Mouse (Mus musculus) heart, embryonic 13.5 days (tissue): ENCODE results near the gene Nfs1. TPM values are rescaled to one million over a fixed set of nuclear protein-coding genes. Genes with fewer than 3 reads are reported as not detected.
"Not testable (repeated sequence)": the region's sequence is repeated elsewhere in the genome, so short reads cannot be mapped to it uniquely, and the experiment has no call there.

ENCODE experiments used
- ATAC-seq: fragments of 200-750 bp; cut with Nextera tagmentation; 2 replicates; pipeline ENCODE4 v1.8.0; 2017; ENCODE audit warnings: moderate TSS enrichment; ENCODE audit not compliant: insufficient number of reproducible peaks, low FRiP score, low TSS enrichment; ENCODE audit errors: extremely low read depth
- H3K27ac ChIP-seq: fragments of 300-500 bp; sonication (generic); replicated peaks from 2 replicates; pipeline ENCODE4 v1.5.1; 2015; ENCODE audit warnings: moderate library complexity, mild to moderate bottlenecking, inconsistent platforms
- H3K27me3 ChIP-seq: fragments of 300-500 bp; sonication (generic); replicated peaks from 2 replicates; pipeline ENCODE4 v1.6.1; 2015; ENCODE audit warnings: mild to moderate bottlenecking, inconsistent platforms
- H3K36me3 ChIP-seq: fragments of 300-500 bp; sonication (generic); 2 replicates; pipeline ENCODE4 v1.6.1; 2015; ENCODE audit warnings: mild to moderate bottlenecking, inconsistent platforms
- H3K4me1 ChIP-seq: fragments of 300-500 bp; sonication (generic); 2 replicates; pipeline ENCODE4 v1.6.1; 2015; ENCODE audit warnings: inconsistent platforms
- H3K4me2 ChIP-seq: fragments of 300-500 bp; sonication (generic); 2 replicates; pipeline ENCODE4 v1.6.1; 2015; ENCODE audit warnings: inconsistent platforms, mild to moderate bottlenecking, moderate library complexity
- H3K4me3 ChIP-seq: fragments of 300-500 bp; sonication (generic); 2 replicates; pipeline ENCODE4 v1.5.1; 2015; ENCODE audit warnings: moderate library complexity, mild to moderate bottlenecking, inconsistent platforms
- H3K9ac ChIP-seq: fragments of 300-500 bp; sonication (generic); 2 replicates; pipeline ENCODE4 v1.6.1; 2015; ENCODE audit warnings: inconsistent platforms, mild to moderate bottlenecking, moderate library complexity
- H3K9me3 ChIP-seq: fragments of 300-500 bp; sonication (generic); 2 replicates; pipeline ENCODE4 v1.6.1; 2016; ENCODE audit warnings: inconsistent platforms
- WGBS: fragments of 180-500 bp; shearing (Covaris S2); methylation state at CpG from one replicate; pipeline ENCODE4 v1.1.7; 2015; ENCODE audit warnings: mixed read lengths; 5-methylcytosine and 5-hydroxymethylcytosine counted together
- polyA plus RNA-seq: library from polyadenylated mRNA; unstranded; fragments of >200 nt; fragmentation: Nextera tagmentation; extraction: Ambion mirVana; gene quantifications from 2 replicates; pipeline ENCODE4 v1.2.1, GENCODE M21; 2015

Gene Nfs1
- polyA plus RNA-seq, 1 experiment from 2014 or later = 58.1 TPM

GRCm38 (mm10) chr2:156135695-156136094 is 8.3 kb downstream of the Nfs1 start:
- Histone ChIP-seq H3K27me3 (no peaks in the 10 kb centered on the region), H3K4me2 (no peak overlapping the region), H3K36me3 (peaks cover 57% of the 10 kb centered on the region), H3K9me3 (no peaks in the 10 kb centered on the region), H3K27ac (no peak overlapping the region), H3K4me3 (no peak overlapping the region), H3K4me1 (0 out of 2 replicates have a peak, but pooled peaks cover 4% of the 10 kb centered on the region), H3K9ac (no peak overlapping the region)
- no peak for ATAC-seq
- 84% methylated on average over 6 of the region's 6 CpGs for WGBS

- Histone ChIP-seq H3K36me3 (peaks cover 51% of the 10 kb centered on the region), H3K27ac (no peak overlapping the region), H3K4me1 (0 out of 2 replicates have a peak, but pooled peaks cover 4% of the 10 kb centered on the region), H3K9me3 (no peaks in the 10 kb centered on the region), H3K4me2 (no peak overlapping the region), H3K9ac (no peak overlapping the region), H3K27me3 (no peaks in the 10 kb centered on the region), H3K4me3 (no peak overlapping the region)
- 78% methylated on average over 5 of the region's 5 CpGs for WGBS
- no peak for ATAC-seq
These were observed 9.8 kb downstream of the Nfs1 start for GRCm38 (mm10) chr2:156134161-156134560.

GRCm38 (mm10) chr2:156126992-156127391 is 17.0 kb downstream of the Nfs1 start, which contains the start of gene Gm28036:
Gene Gm28036, minus strand, starts transcription at chr2:156127092.
- no peak within 1 kb of the TSS for H3K9ac ChIP-seq
- no peak within 1 kb of the TSS for H3K27ac ChIP-seq
- no peak within 1 kb of the TSS for H3K4me2 ChIP-seq
- 0 out of 2 replicates have a peak, but pooled peaks cover 4% of the 10 kb centered on the region for H3K4me1 ChIP-seq
- whole genome bisulfite sequencing = 89% methylated on average over 5 of the region's 5 CpGs
- no peak for ATAC-seq
- H3K4me3 ChIP-seq = no peak within 1 kb of the TSS
- H3K36me3 ChIP-seq = peaks cover 74% of the 10 kb centered on the region
- H3K27me3 ChIP-seq = no peaks in the 10 kb centered on the region
- H3K9me3 ChIP-seq = no peaks in the 10 kb centered on the region

- H3K27me3 ChIP-seq = no peaks in the 10 kb centered on the region
- H3K4me1 ChIP-seq = no peaks in the 10 kb centered on the region
- H3K4me2 ChIP-seq = no peak overlapping the region
- no peak overlapping the region for H3K9ac ChIP-seq
- 79% methylated on average over 5 of the region's 5 CpGs for WGBS
- ATAC-seq = no peak
- H3K4me3 ChIP-seq = no peak overlapping the region
- H3K36me3 ChIP-seq = peaks cover 51% of the 10 kb centered on the region
- 0 out of 2 replicates have a peak, but pooled peaks cover 4% of the 10 kb centered on the region for H3K9me3 ChIP-seq
- no peak overlapping the region for H3K27ac ChIP-seq
These were observed 20.3 kb downstream of the Nfs1 start for GRCm38 (mm10) chr2:156123731-156124130.

GRCm38 (mm10) chr2:156119566-156119965 is 24.4 kb downstream of the Nfs1 start:
- Histone ChIP-seq H3K36me3 (peaks cover 20% of the 10 kb centered on the region), H3K27me3 (no peaks in the 10 kb centered on the region), H3K27ac (no peak overlapping the region), H3K4me2 (no peak overlapping the region), H3K9ac (no peak overlapping the region), H3K4me3 (no peak overlapping the region), H3K9me3 (0 out of 2 replicates have a peak, but pooled peaks cover 4% of the 10 kb centered on the region), H3K4me1 (no peaks in the 10 kb centered on the region)
- no peak for ATAC-seq

GRCm38 (mm10) chr2:156112080-156112423 is 31.9 kb downstream of the Nfs1 start:
- H3K4me1 ChIP-seq = peaks cover 17% of the 10 kb centered on the region
- not testable (repeated sequence) for H3K36me3 ChIP-seq, ATAC-seq, H3K9me3 ChIP-seq, H3K27me3 ChIP-seq
- 16% methylated on average over 5 of the region's 5 CpGs for WGBS
- peak overlapping the region; percentile 98 for H3K9ac ChIP-seq
- peak overlapping the region; percentile 87 for H3K27ac ChIP-seq
- H3K4me3 ChIP-seq = peak overlapping the region; percentile 99
- peak overlapping the region; percentile 79 for H3K4me2 ChIP-seq

DNA sequence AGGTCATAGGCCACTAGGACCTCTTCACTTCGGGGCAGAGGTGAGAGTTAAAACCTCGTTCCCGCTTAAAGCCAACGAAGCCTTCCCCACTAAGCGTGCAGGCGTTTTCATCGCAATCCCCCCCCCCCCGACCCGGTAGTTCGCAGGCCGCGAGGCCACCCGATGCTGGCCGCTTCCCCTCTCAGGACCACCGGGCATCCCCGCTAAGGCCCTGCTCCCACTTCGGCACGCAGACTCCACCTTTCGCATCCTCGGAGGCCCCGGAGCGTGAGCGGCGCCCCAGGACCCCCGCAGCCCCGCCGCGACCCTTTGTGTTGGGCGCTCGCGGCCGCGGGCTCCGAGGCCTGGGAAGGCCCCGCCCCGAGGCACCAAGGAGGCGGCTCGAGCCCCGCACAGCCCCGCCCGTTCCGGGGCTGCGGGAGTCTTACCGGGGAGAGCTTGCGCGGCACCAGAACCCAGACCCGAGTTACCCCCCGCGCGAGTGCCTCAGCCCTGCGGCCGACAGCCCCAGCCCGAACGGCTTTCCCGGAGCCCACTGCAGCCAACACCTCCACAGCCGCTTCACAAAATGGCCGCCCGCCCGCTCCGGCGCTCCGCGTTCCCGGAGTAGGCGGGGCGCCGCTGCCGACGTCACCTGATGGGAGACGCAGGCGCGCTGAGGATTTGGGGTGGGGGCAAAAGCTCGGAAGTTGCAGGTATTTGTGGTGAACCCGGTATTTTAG is 32.5 kb downstream of the Nfs1 start, which contains the start of the genes Cpne1 and Rbm12:
Cpne1 (minus strand) TSS at position 608 of the 722 bp plus-strand sequence.
Rbm12 (minus strand) TSS at position 621 of the 722 bp plus-strand sequence.
- peak within 1 kb of the TSS; percentile 98 for H3K9ac ChIP-seq
- ATAC-seq = peak; percentile 88
- peak within 1 kb of the TSS; percentile 79 for H3K4me2 ChIP-seq
- H3K36me3 ChIP-seq = peaks cover 6% of the 10 kb centered on the region; the same call in 1 of the 2 replicates
- peak within 1 kb of the TSS; percentile 99 for H3K4me3 ChIP-seq
- WGBS = under 1% methylated on average over 74 of the region's 74 CpGs
- H3K27me3 ChIP-seq = no peaks in the 10 kb centered on the region
- no peaks in the 10 kb centered on the region for H3K9me3 ChIP-seq
- H3K4me1 ChIP-seq = peaks cover 20% of the 10 kb centered on the region
- peak within 1 kb of the TSS; percentile 87 for H3K27ac ChIP-seq

DNA sequence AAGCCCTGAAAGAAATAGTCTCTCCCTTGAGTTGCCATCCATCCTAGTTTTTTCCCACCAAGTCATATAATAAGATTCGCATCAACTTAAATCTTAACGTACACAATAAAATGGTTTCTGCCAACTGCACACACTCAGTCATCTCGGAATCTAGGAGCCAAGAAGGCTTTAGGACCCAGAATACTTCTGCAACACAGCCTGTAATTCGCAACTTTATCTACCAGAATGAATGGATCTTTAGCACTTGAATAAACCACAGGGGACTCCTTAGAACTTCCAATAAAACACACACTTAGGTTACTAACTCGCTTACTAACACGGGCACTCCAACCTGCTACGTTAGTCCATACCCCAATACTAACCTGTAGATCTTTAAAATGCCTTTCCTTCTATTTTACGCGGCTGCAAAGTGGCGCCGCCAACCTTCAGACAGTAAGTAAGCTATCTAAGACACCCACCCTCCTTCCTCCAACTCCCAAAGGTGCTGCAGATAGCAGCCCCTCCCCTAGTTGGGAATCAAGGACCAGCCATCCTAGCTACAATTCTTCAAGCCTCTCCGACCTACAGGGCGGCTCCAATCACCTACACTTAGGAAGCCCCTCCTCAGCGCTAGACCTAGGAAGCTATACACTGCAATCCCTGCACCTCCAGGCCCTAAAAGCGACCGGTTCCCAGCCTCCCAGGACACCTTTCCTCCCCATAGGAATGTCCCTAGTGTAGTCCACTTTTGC is 33.2 kb downstream of the Nfs1 start:
- ATAC-seq = peak; percentile 41; the same call in 1 of the 2 replicates
- H3K4me2 ChIP-seq = peak overlapping the region; percentile 79
- no peaks in the 10 kb centered on the region for H3K9me3 ChIP-seq
- H3K9ac ChIP-seq = peak overlapping the region; percentile 98
- peak overlapping the region; percentile 87 for H3K27ac ChIP-seq
- H3K36me3 ChIP-seq = peaks cover 10% of the 10 kb centered on the region
- H3K27me3 ChIP-seq = no peaks in the 10 kb centered on the region
- WGBS = under 1% methylated on average over 16 of the region's 16 CpGs
- H3K4me3 ChIP-seq = peak overlapping the region; percentile 99
- H3K4me1 ChIP-seq = peaks cover 25% of the 10 kb centered on the region

GRCm38 (mm10) chr2:156091926-156092325 is 52.1 kb downstream of the Nfs1 start:
- peaks cover 3% of the 10 kb centered on the region; the same call in 1 of the 2 replicates for H3K4me1 ChIP-seq
- peaks cover 55% of the 10 kb centered on the region for H3K36me3 ChIP-seq
- no peaks in the 10 kb centered on the region for H3K27me3 ChIP-seq
- no peak overlapping the region for H3K27ac ChIP-seq
- ATAC-seq = no peak
- H3K4me2 ChIP-seq = no peak overlapping the region
- no peak overlapping the region for H3K4me3 ChIP-seq
- 78% methylated on average over 5 of the region's 5 CpGs for WGBS
- no peak overlapping the region for H3K9ac ChIP-seq
- H3K9me3 ChIP-seq = no peaks in the 10 kb centered on the region

DNA sequence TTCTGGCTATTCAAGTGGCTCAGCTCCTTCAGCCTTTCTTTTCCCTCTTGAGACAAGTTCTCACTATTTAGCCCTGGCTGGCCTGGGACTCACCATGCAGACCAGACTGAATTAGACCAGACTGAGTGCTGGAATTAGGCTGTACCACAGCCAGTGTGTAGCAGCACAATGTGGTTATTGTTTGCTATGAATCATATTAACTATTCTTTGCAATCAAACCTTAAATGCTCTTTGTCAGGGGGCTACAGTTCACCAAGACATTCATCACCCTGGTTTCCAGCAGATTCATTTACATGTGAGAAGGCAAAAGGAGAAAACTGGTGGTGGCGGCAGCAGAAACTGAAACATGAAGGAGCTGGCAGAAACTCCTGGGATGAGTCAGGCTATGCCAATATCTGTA is 54.2 kb downstream of the Nfs1 start:
- Histone ChIP-seq H3K27me3 (no peaks in the 10 kb centered on the region), H3K36me3 (peaks cover 34% of the 10 kb centered on the region), H3K4me2 (no peak overlapping the region), H3K9ac (no peak overlapping the region), H3K4me3 (no peak overlapping the region), H3K9me3 (no peaks in the 10 kb centered on the region), H3K27ac (no peak overlapping the region), H3K4me1 (peaks cover 15% of the 10 kb centered on the region)
- no peak for ATAC-seq
- WGBS = 88% methylated on average over 1 of the region's 1 CpGs

DNA sequence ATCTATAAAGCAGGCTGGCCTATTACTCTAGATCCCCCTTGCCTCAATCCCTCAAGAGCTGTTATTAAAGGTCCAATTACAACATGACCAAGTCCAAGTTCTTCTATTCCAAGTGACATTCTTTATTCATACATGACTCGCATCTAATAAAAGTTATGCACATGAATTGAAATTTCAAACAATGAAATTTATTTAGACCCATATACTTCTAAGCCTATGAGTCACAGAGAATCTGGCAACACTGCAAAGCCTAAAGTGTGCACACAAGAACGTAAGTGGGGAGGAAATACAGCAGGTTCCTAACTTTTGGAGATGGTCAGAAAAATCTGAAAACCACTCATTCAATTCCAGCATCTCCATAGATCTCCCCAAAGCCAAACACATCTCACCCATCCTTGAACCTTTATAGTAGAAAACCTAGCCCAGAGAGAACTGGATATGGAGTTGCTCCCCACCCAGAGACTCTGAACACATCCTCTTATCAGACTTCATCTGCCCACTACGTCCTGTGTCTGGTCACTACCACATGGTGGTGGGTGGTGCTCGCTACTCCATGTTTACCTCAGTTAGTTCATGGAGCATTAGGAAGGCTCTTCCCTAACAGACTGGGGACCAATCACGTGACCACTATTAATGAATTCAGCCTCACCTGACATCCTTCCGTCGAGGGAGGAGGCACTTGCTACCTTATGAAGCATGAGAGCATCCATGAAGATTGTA is 56.4 kb downstream of the Nfs1 start:
- ATAC-seq = no peak
- no peak overlapping the region for H3K4me3 ChIP-seq
- peaks cover 24% of the 10 kb centered on the region for H3K36me3 ChIP-seq
- 85% methylated on average over 7 of the region's 7 CpGs for WGBS
- H3K4me2 ChIP-seq = no peak overlapping the region
- no peak overlapping the region for H3K27ac ChIP-seq
- no peaks in the 10 kb centered on the region for H3K9me3 ChIP-seq
- H3K4me1 ChIP-seq = peaks cover 24% of the 10 kb centered on the region
- H3K27me3 ChIP-seq = no peaks in the 10 kb centered on the region
- no peak overlapping the region for H3K9ac ChIP-seq
